In the genomic region with DNA sequence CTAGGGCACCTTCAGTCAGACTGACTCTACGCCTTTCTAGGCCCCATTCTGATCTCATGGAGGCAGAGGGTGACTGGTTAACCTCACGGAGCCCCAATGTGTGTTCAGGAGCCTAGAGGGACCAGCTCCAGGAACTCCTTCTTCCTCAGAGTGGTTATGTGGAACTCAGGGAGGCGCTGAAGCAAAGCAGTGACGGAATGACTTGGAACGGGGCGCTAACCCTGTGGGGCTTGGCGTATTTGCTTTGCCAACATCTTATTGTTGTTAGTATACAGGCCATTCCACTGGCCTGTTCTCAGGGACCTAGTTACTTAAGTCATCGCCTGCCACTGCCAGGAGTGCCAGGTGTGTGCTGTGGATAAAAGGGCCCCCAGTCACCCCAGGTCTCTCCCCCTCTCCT, we compare ENCODE assay signal across 23 mouse cellular contexts. TPM values are rescaled to one million over a fixed set of nuclear protein-coding genes. Genes with fewer than 3 reads are reported as not detected.
DNase-seq lines count a peak whose midpoint lies in the region; ATAC-seq and TF ChIP-seq lines count a peak whose summit lies in the region.
"Had no signal": no experiment of that assay in that cellular context is flagged by ENCODE, and none has a peak within 500 bp of the region (broad histone marks: within the 10 kb centered on the region; RNA-seq: fewer than 3 reads in every experiment).

No protein-coding gene starts in this region.

- no peak for ATAC-seq in forebrain, embryonic 15.5 days (replicated peaks)
- ATAC-seq in intestine, postnatal 0 days = no peak
- ATAC-seq: forebrain, embryonic 14.5 days; inflammation-experienced regulatory T-cells, adult 6 months; liver, postnatal 0 days had no signal

- 0 out of 2 replicates have a peak overlapping the region, but pooled peaks have one; percentile 11 for H3K27ac ChIP-seq in forebrain, embryonic 10.5 days
- H3K27ac ChIP-seq in forebrain, embryonic 15.5 days (replicated peaks) = no peak overlapping the region
- H3K27ac ChIP-seq in intestine, postnatal 0 days (ENCODE audit: low read depth, low read length) = peak overlapping the region; percentile 54; the same call in 1 of the 2 replicates
- H3K27ac ChIP-seq in small intestine, adult 2 months (ENCODE audit: insufficient read depth, low read depth, low read length) = peak overlapping the region; percentile 82
- H3K27ac ChIP-seq: embryonic facial prominence, embryonic 13.5 days; heart, embryonic 10.5 days; hindbrain, embryonic 14.5 days; limb, embryonic 12.5 days; midbrain, embryonic 12.5 days had no signal

- no peak for TF ChIP-seq CTCF in intestine, postnatal 0 days (IDR thresholded peaks at IDR 0.05; ENCODE audit: low read depth)
- no peak for TF ChIP-seq CTCF in small intestine, adult 2 months (IDR thresholded peaks at IDR 0.05; ENCODE audit: extremely low read depth, insufficient read length, insufficient replicate concordance, low read depth, low read length)

- no peaks in the 10 kb centered on the region for H3K36me3 ChIP-seq in forebrain, embryonic 10.5 days (replicated peaks)
- H3K36me3 ChIP-seq in forebrain, embryonic 15.5 days = no peaks in the 10 kb centered on the region
- no peaks in the 10 kb centered on the region for H3K36me3 ChIP-seq in intestine, postnatal 0 days (ENCODE audit: control insufficient read depth, insufficient read depth)
- H3K36me3 ChIP-seq in small intestine, adult 2 months (ENCODE audit: control insufficient read depth, insufficient read depth, low read length) = no peaks in the 10 kb centered on the region
- H3K36me3 ChIP-seq: embryonic facial prominence, embryonic 13.5 days; heart, embryonic 10.5 days; limb, embryonic 12.5 days; midbrain, embryonic 12.5 days had no signal

- H3K9me3 ChIP-seq in forebrain, embryonic 10.5 days = peaks cover 4% of the 10 kb centered on the region; the same call in 1 of the 2 replicates
- H3K9me3 ChIP-seq in forebrain, embryonic 15.5 days = no peaks in the 10 kb centered on the region
- H3K9me3 ChIP-seq in intestine, postnatal 0 days (ENCODE audit: control insufficient read depth) = no peaks in the 10 kb centered on the region
- H3K9me3 ChIP-seq: embryonic facial prominence, embryonic 13.5 days; heart, embryonic 10.5 days; limb, embryonic 12.5 days; midbrain, embryonic 12.5 days had no signal

- WGBS in forebrain, embryonic 10.5 days = 91% methylated on average over 8 of the region's 8 CpGs
- WGBS in forebrain, embryonic 15.5 days = 89% methylated on average over 8 of the region's 8 CpGs
- 87% methylated on average over 8 of the region's 8 CpGs for WGBS in intestine, postnatal 0 days
- WGBS in small intestine, adult 2 months = 44% methylated on average over 8 of the region's 8 CpGs

- H3K4me1 ChIP-seq in forebrain, embryonic 10.5 days = peaks cover 25% of the 10 kb centered on the region
- H3K4me1 ChIP-seq in forebrain, embryonic 15.5 days = no peaks in the 10 kb centered on the region
- peaks cover 11% of the 10 kb centered on the region; the same call in 1 of the 2 replicates for H3K4me1 ChIP-seq in intestine, postnatal 0 days (replicated peaks; ENCODE audit: control insufficient read depth, insufficient read depth, low read length)
- H3K4me1 ChIP-seq in small intestine, adult 2 months (ENCODE audit: control insufficient read depth, insufficient read depth, insufficient read length, low read length) = peaks cover 28% of the 10 kb centered on the region
- H3K4me1 ChIP-seq: midbrain, embryonic 12.5 days had no signal

- H3K9ac ChIP-seq in forebrain, embryonic 15.5 days (replicated peaks) = no peak overlapping the region
- no peak overlapping the region for H3K9ac ChIP-seq in intestine, postnatal 0 days (ENCODE audit: low read depth, low read length)
- H3K9ac ChIP-seq: embryonic facial prominence, embryonic 13.5 days; hindbrain, embryonic 14.5 days; limb, embryonic 12.5 days; liver, postnatal 0 days; midbrain, embryonic 12.5 days had no signal

- DNase-seq in forebrain, embryonic 10.5 days (ENCODE audit: extremely low spot score, low spot score) = no peak
- DNase-seq in lung, postnatal 25 days (ENCODE audit: low spot score) = peak; percentile 52
- no peak for DNase-seq in lung, postnatal 10 days
- DNase-seq in layer of hippocampus, adult 9-11 months = no peak
- no peak for DNase-seq in retina, postnatal 1 day
- DNase-seq: adrenal gland, postnatal 14 days; cerebellum, adult 2 months; cerebellum, postnatal 25 days; gastrocnemius, postnatal 10 days; heart, postnatal 4 days; liver, postnatal 0 days; right cerebral cortex, postnatal 4 days had no signal

- H3K27me3 ChIP-seq in forebrain, embryonic 10.5 days (ENCODE audit: poor library complexity, severe bottlenecking) = no peaks in the 10 kb centered on the region
- no peaks in the 10 kb centered on the region for H3K27me3 ChIP-seq in forebrain, embryonic 15.5 days
- no peaks in the 10 kb centered on the region for H3K27me3 ChIP-seq in intestine, postnatal 0 days (replicated peaks; ENCODE audit: control insufficient read depth, insufficient read depth, low read length)
- no peaks in the 10 kb centered on the region for H3K27me3 ChIP-seq in small intestine, adult 2 months (ENCODE audit: control insufficient read depth, insufficient read depth, low read length)
- H3K27me3 ChIP-seq: embryonic facial prominence, embryonic 13.5 days; midbrain, embryonic 12.5 days had no signal

- H3K4me2 ChIP-seq in forebrain, embryonic 15.5 days (replicated peaks) = no peak overlapping the region
- no peak overlapping the region for H3K4me2 ChIP-seq in intestine, postnatal 0 days (replicated peaks; ENCODE audit: low read depth)
- H3K4me2 ChIP-seq: embryonic facial prominence, embryonic 13.5 days; hindbrain, embryonic 14.5 days; limb, embryonic 12.5 days; liver, embryonic 11.5 days; midbrain, embryonic 12.5 days had no signal

- no peak for TF ChIP-seq POLR2A in small intestine, adult 2 months (IDR thresholded peaks at IDR 0.05; ENCODE audit: low read depth, low read length)

- no peak overlapping the region for H3K4me3 ChIP-seq in forebrain, embryonic 10.5 days
- H3K4me3 ChIP-seq in forebrain, embryonic 15.5 days = no peak overlapping the region
- no peak overlapping the region for H3K4me3 ChIP-seq in intestine, postnatal 0 days (ENCODE audit: low read depth, low read length)
- H3K4me3 ChIP-seq in small intestine, adult 2 months (ENCODE audit: low read depth, low read length) = no peak overlapping the region
- H3K4me3 ChIP-seq: embryonic facial prominence, embryonic 13.5 days; heart, embryonic 10.5 days; limb, embryonic 12.5 days; midbrain, embryonic 12.5 days had no signal

RNA-seq across cellular contexts. Expression of gene Muc4, which starts 26.6 kb away (rescaled TPM):
- 0.15 TPM in 1 of 2 replicates, not detected in the other for polyA plus RNA-seq in forebrain, embryonic 10.5 days (2016; fragmentation: Nextera tagmentation; extraction: Ambion mirVana)
- not detected in 2 replicates for polyA plus RNA-seq in forebrain, embryonic 15.5 days (2015; fragmentation: Nextera tagmentation; extraction: Ambion mirVana)
- polyA plus RNA-seq in intestine, postnatal 0 days (2015; fragmentation: Nextera tagmentation; extraction: Ambion mirVana) = 0.95 and 1.0 TPM in 2 replicates
- polyA plus RNA-seq in small intestine, adult 2 months (2012; rRNA removed) = 18.8 and 39.8 TPM in 2 replicates
- polyA plus RNA-seq: forebrain, embryonic 14.5 days; hindbrain, embryonic 14.5 days; limb, embryonic 12.5 days had no signal
